Mouse (Mus musculus): ENCODE measurements at regions not wholly inside any gene's neighbourhood (a gene's known extent, or its start where the extent isn't known, plus 50 kb on each side); places are given as distances from the start of the nearest gene placed in this dataset.

DNA sequence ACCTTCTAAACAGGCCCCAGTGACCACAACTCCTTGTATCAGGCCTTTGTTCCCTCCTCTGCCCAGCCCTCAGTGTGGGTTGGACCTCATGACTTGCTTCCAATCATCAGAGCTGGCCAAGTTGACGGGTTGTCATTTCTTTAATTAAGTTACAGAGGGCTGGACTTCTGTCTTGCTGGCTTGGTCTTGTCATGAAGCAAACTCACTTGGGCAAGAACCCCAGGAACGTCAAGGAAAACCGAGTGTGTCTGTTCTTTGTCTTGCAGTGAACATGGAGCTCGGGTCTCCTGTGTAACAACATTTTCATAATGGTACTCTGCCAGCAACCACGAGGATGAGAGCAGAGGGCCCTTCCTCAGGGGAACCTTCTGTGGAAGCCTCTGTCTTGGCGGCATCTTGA lies 107.3 kb upstream of the Lrig1 start:
- no peak for DNase-seq

DNA sequence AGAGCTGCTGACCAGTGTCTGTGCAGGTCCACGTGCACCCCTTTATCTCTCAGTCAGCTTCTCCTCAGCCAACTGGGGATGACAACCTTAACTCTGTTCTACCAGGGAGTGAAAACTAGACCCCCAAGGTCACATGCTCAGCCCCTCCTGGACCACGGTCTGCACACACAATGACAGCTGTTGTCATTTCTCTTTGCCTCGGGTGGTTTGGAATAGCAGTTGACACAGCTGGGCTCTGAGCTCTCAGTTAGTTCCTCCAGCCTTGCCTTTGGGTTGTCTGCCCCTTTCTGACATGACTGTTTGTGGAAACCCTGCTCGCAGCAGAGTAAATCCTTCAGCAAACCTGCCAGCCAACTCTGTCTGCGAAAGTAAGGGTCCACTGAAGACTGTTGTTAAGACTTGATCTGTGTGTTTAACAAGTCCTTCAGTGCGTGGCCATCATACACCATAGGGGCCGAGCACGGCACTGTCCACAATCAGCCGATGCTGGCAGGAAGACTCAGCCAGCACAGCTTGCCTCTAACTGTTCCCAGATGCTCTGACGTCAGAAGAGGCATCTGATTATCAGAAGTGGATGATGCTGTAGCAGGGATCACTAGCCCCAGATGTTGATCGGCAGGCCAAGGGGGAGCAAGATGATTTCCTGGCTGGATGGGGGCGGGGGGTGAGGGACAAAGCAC lies 106.7 kb upstream of the Lrig1 start:
- no peak for DNase-seq

GRCm38 (mm10) chr6:94805685-94806084 lies 105.7 kb upstream of the Lrig1 start:
- DNase-seq: no peak

DNA sequence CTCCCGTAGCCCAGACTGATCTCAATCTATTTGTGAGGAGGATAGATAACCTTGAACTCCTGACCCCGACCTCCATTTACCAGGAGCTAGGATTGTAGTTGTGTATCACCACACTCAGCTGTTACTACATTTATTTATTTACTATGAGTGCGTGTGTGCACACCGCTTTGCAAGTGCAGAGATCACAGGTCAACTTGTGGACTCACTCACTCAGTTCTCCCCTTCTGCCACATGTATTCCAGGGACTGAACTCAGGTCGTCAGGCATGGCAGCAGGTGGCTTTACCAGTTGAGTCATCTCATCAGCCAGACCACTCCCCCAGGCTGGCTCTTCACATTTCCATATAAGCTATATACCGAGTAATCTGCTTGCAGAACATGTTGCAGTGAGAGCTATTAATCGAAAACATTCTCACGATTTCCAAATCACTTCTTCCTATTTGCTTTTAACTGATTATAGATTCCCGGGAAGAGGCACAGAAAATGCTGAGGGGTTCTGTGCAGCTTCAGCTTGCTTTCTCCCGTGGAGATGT lies 104.4 kb upstream of the Lrig1 start:
- DNase-seq: no peak

DNA sequence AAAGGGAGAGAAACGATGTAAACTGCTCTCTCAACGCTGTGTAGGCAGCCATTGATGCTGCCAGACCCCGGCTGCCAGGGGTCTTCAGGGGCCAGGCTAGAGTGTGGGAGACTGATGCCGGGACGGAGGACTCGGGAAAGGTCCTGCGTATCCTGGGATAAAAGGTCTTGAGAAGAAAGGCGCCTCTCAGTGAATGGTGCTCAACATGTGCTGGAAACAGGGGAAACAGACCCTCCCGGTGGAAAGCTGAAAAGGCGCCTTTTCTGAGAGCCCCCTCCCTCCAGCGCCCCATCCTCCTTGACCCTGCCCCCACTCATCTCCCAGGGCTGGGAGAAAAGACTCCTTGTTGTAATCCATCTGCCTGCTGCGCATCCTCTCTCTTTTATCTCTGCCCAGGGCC lies 101.1 kb upstream of the Lrig1 start:
- DNase-seq: no peak

DNA sequence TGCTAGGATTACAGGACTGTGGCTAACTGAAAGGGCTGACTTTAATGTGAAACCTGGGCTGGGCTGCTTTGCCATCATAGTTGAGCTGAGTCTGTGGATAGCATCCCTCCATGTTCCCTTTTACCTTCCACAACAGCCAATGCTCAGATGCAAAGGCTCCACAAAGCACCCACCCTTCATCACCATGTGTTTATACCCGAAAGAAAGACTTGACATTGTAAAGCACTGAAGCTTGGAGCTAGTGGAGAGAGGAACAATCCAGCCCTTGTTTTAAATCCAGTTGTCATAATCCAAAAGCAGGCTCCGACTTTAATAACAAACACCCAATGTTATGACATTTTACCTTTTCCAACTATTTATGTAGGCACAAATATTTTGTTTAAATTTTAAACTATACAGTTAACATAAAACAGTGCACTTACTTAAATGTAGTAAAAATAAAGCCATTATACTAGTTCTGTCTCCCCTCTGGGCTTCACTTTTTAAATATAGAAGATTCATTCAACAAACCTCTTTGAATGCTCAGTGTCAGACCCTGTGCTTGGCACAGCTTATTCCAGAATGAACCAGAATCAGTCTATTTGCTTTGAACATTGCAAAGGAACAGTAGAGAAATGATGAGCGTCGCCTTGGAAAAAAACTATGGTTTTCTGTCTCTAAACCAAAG lies 98.7 kb upstream of the Lrig1 start:
- DNase-seq: no peak

- no peak for DNase-seq
Measured at GRCm38 (mm10) chr6:94795442-94795841, 95.5 kb upstream of the Lrig1 start.

GRCm38 (mm10) chr6:94793555-94793954 lies 93.6 kb upstream of the Lrig1 start:
- DNase-seq: no peak

DNA sequence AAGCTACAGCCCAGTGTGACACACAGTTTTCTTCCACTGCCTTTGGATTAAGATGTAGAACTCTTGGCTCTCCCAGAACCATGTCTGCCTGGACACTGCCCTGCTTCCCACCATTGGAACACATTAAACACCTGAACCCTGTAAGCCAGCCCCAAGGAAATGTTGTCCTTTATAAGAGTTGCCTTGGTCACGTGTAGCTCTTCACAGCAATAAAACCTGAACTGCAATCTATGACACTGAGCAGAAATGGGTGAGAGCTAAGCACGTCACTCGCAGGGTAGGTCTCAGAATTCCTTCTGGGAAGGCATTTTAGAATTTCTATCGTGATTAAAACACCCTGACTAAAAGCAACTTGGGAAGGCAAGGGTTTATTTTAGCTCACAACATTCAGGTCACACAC lies 92.4 kb upstream of the Lrig1 start:
- DNase-seq: no peak

DNA sequence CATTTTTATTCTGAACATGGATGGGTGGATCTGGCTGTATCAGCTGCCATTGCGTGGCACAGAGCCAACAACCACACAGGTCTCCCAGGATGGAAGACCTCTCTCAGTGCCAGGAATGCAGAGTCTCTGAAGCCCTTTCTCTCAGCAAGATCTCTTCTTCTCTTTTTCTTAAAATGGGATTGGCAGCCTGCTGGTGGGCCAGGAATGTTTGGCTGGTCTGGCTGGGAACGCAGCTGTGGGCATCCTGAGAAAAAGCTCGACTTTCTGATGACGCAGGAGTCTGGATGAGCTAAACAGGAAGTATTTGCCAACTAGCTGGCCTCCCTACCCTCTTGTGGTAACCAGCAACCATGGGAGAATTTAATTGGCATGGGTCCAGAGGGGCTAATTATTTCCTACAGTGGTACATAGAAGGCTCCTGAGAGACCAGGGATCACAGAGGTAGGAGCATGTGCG lies 89.4 kb upstream of the Lrig1 start:
- peak; percentile 77 for DNase-seq

DNA sequence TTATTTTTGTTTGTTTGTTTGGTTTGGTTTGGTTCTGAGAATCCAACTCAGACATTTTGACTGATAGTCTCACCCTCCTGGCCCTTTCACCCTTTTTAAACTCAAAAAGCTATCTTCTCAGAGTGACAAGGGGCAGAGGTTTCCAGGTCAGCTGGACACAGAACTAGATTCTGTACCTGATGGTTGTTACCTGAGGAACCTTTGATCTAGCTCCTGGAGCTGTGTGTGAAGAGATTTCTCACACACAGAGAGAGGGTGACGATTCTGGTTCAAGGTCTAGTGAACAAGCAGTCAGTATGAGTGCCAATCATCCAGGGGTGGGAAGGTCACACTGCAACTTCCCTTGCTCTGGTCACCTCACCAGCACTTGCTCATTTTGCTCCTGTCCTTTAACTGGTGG lies 83.5 kb upstream of the Lrig1 start:
- no peak for DNase-seq

GRCm38 (mm10) chr6:94780621-94781020 lies 80.7 kb upstream of the Lrig1 start:
- no peak for DNase-seq

DNA sequence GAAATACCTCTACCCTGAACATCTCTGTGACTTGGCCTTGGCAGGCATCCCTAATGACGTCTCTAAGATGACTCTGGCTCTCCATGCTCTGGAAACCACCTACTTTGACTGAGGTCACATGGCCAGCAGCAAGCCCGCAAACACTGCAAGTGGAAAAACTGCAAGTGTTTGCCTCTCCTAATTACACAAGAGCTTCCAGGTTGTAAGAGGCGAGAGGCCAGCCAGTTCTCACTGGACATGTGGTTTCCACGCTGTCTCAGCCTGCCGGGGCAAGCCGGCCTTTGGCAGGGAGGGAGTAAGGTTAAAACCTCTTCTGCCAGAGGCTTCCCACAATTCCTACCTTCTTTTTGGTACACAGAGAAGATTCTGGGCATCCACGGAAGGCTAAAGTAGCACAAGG lies 79.9 kb upstream of the Lrig1 start:
- DNase-seq: peak; percentile 67

GRCm38 (mm10) chr6:94779213-94779612 lies 79.3 kb upstream of the Lrig1 start:
- DNase-seq: no peak

DNA sequence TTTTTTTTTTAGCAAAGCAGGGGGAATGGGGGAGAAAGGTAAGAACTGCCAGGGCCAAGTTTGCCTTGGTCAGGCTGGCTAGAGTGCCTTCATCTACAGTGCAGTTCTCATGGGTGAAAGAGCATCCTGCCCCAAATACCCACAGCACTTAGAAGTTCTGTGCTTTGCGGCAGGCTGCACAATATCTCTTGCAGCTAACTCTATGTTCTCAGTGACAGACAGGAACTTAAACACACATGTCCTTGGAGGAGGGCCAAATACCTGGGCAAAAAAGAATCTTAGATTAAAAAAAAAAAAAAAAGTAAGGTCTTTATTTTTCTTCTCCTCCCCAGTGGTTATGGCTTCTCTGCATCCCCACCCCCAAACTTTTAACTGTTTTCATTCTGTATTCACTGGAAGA lies 78.8 kb upstream of the Lrig1 start:
- no peak for DNase-seq

- DNase-seq: no peak
Measured at GRCm38 (mm10) chr6:94776585-94776984, 76.6 kb upstream of the Lrig1 start.

DNA sequence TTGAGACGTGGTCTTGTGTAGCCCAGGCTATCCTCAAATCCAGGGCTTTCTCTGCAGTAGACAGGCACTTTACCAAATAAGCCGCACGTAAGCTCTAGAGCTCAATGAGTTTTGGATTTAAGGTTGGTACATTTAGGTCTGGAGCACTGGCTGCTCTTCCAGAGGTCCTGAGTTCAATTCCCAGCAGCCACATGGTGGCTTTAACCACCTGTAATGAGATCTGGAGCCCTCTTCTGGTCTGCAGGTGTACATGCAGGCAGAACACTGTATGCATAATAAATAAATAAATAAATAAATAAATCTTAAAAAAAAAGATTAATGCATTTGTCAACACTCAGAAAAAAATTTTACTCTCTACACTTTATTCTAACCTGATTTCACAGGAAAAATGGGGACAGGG lies 74.9 kb upstream of the Lrig1 start:
- no peak for DNase-seq

DNA sequence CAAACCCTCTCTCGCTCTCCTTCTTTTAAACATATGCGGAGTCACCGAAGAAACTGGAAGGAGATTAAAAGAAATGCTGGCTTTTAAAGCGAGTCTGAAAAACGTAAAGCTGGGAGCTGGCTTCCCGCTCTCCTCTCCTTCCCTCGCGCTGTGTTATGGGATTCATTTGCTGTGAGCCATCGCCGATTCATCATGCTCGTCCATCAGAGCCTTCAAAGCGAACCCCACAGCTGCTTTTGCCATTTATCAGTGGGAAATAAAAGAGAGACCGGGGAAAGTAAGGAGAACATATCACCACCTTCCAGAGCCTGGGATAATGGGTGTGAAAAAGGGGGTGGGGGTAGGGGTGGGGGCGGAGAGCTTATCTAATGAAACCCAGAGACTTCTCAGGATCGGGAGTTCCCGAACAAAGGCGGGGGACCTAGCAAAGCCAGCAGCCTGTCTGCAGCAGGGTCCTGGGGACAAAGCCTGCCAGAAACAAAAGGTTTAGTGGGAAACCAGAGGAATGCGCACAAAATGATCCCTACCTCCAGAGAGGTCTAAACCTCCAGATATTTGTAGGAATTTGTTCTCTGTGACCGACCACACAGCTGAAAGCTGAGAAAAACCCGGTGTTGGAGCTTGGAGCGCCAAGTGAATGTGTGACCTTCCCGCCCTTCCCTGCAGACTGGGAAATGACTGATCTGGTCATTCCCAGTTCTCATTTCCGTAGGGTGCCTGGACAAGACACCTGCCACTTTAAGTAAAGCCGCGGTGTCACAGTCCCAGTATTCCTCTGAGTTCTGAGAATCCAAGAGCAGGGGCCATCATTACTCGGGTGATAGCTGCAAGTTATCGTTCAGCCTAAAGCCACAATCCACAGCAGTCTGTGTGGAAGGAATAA lies 73.9 kb upstream of the Lrig1 start:
- no peak for DNase-seq

GRCm38 (mm10) chr6:94772868-94773603 lies 73.1 kb upstream of the Lrig1 start:
- DNase-seq: no peak

DNA sequence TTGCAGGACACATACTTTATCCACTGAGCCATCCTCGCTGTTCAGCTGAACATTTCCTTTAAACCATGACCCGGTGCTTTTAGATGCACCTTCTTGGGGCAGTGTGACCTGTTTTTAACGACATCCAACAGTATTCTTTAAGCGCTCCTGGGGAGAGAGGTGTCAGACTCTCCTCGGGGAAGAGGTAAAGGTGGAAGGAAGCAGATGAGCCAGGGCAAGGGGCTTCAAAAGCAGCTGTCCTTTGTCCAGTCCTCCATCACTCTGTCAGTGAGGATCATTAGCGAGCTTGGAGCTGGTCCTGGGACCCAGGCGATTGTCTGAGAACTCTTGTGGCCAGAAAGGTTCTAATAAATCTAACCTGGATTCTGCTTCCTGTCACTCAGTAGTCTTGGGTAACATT lies 72.4 kb upstream of the Lrig1 start:
- no peak for DNase-seq

- DNase-seq: no peak
Measured at GRCm38 (mm10) chr6:94768230-94768629, 68.3 kb upstream of the Lrig1 start.

- DNase-seq: no peak
Measured at GRCm38 (mm10) chr6:94765724-94766123, 65.8 kb upstream of the Lrig1 start.

DNA sequence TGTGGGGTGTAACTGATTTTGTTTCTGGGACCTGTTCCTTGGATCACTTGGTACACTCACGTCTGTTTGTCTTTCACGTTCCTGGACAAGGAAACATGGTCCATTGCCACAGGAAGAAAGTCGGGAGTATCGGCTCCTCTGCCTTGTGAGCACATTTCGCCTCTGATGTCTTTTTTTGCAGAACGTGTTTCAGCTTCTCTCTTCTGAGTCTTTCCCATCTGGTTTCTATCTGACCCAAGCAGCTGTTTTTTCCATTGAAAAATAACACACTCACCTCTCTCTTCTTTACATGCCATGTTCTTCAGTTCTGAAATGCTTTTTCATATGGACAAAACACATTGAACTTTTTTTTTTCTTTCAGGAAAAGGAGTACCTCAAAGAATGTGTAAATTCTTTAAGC lies 61.4 kb upstream of the Lrig1 start:
- no peak for DNase-seq

Data from kidney, adult 11 months (tissue).